Mouse (Mus musculus): ENCODE results near the gene Cdon.

DNA sequence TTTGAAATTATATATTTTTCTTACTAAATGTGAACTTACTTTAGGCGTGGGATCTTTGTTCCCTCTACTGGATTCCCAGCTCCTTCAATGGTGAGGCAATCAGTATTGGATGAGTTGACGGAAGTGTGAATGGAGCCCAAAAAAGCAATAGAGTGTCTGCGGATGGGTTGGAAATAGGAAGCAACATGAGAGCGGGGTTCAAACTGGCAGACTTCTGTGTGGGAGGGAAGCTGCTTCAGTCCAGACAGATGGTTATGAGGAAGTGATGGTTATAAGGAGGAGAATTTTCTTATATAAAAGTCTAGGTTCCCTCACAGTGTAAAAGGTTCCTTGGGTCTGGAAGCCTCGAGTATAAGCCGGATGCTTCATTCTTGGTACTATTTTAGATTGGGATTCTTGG lies 58.5 kb downstream of the Cdon start:
- TF ChIP-seq CTCF (IDR thresholded peaks at IDR 0.05; ENCODE audit: insufficient read depth, low read length): no peak
- TF ChIP-seq POLR2A (IDR thresholded peaks at IDR 0.05; ENCODE audit: borderline replicate concordance, extremely low read depth, low read depth, low read length): no peak
